Mouse (Mus musculus) CD8-positive naive resting alpha-beta T cell, adult 2 months (primary cell): ENCODE measurements at regions not wholly inside any gene's neighbourhood (a gene's known extent, or its start where the extent isn't known, plus 50 kb on each side); places are given as distances from the start of the nearest gene placed in this dataset.
"Not testable (repeated sequence)": the region's sequence is repeated elsewhere in the genome, so short reads cannot be mapped to it uniquely, and the experiment has no call there.

ENCODE experiments used
- DNase-seq, 2 experiments: peaks; one replicate each; pipeline ENCODE4 v3.0.0; 2022; ENCODE audit warnings: low read depth in 2 of 2, low spot score in 2 of 2

- DNase-seq = no peak
Measured at GRCm38 (mm10) chr8:116053483-116053882, 345.9 kb upstream of the Maf start.

- DNase-seq = no peak
Measured at GRCm38 (mm10) chr8:116053043-116053442, 345.4 kb upstream of the Maf start.

GRCm38 (mm10) chr8:116048480-116048879 lies 340.9 kb upstream of the Maf start:
- no peak for DNase-seq

GRCm38 (mm10) chr8:116046859-116047258 lies 339.3 kb upstream of the Maf start:
- no peak for DNase-seq

- no peak for DNase-seq
Measured at GRCm38 (mm10) chr8:116045526-116045925, 337.9 kb upstream of the Maf start.

GRCm38 (mm10) chr8:116043381-116043780 lies 335.8 kb upstream of the Maf start:
- DNase-seq = no peak

- DNase-seq = no peak
Measured at GRCm38 (mm10) chr8:116030966-116031365, 323.4 kb upstream of the Maf start.

GRCm38 (mm10) chr8:116025321-116025720 lies 317.7 kb upstream of the Maf start:
- DNase-seq = no peak

- no peak for DNase-seq
Measured at GRCm38 (mm10) chr8:116024811-116025210, 317.2 kb upstream of the Maf start.

- no peak for DNase-seq
Measured at GRCm38 (mm10) chr8:116021691-116022090, 314.1 kb upstream of the Maf start.

GRCm38 (mm10) chr8:115995320-115995719 lies 287.7 kb upstream of the Maf start:
- no peak for DNase-seq

GRCm38 (mm10) chr8:115991989-115992388 lies 284.4 kb upstream of the Maf start:
- no peak for DNase-seq

- DNase-seq = no peak
Measured at GRCm38 (mm10) chr8:115983397-115983796, 275.8 kb upstream of the Maf start.

GRCm38 (mm10) chr8:115982326-115982725 lies 274.7 kb upstream of the Maf start:
- no peak for DNase-seq

GRCm38 (mm10) chr8:115981426-115981825 lies 273.8 kb upstream of the Maf start:
- DNase-seq = no peak

GRCm38 (mm10) chr8:115980616-115981015 lies 273.0 kb upstream of the Maf start:
- no peak for DNase-seq

GRCm38 (mm10) chr8:115977152-115977551 lies 269.6 kb upstream of the Maf start:
- no peak for DNase-seq

- no peak for DNase-seq
Measured at GRCm38 (mm10) chr8:115974706-115975105, 267.1 kb upstream of the Maf start.

GRCm38 (mm10) chr8:115971351-115971750 lies 263.8 kb upstream of the Maf start:
- not testable (repeated sequence) for DNase-seq

- no peak for DNase-seq
Measured at GRCm38 (mm10) chr8:115968121-115968520, 260.5 kb upstream of the Maf start.

- no peak for DNase-seq
Measured at GRCm38 (mm10) chr8:115965981-115966380, 258.4 kb upstream of the Maf start.

- DNase-seq = no peak
Measured at GRCm38 (mm10) chr8:115955371-115955770, 247.8 kb upstream of the Maf start.

GRCm38 (mm10) chr8:115953783-115954470 lies 246.3 kb upstream of the Maf start:
- no peak for DNase-seq
